ENCODE assay signal across 25 mouse cellular contexts in genomic region chr11:8784413-8784812, GRCm38 (mm10).
A peak's percentile ranks its signal among the peaks of the same experiment; 100 is the strongest.
DNase-seq lines count a peak whose midpoint lies in the region; ATAC-seq lines count a peak whose summit lies in the region.
"Had no signal": no experiment of that assay in that cellular context is flagged by ENCODE, and none has a peak within 500 bp of the region (broad histone marks: within the 10 kb centered on the region; RNA-seq: fewer than 3 reads in every experiment).

No protein-coding gene starts in this region.

- H3K27ac ChIP-seq in kidney, embryonic 14.5 days (ENCODE audit: low read depth, low read length): no peak overlapping the region
- H3K27ac ChIP-seq: forebrain, embryonic 13.5 days; heart, embryonic 10.5 days; heart, embryonic 15.5 days; liver, embryonic 13.5 days; midbrain, embryonic 12.5 days had no signal

- DNase-seq in heart, adult 11 months: peak; percentile 79
- DNase-seq in heart, adult 18-20 months: no peak
- no peak for DNase-seq in kidney, adult 9 months
- peak; percentile 23 for DNase-seq in retina, adult 2 months (ENCODE audit: low read depth, low spot score)
- DNase-seq in retina, embryonic 14.5 days (ENCODE audit: low spot score): no peak
- DNase-seq in liver: no peak
- DNase-seq: adrenal gland, adult 8-10 months; cerebellum, adult 2 months; cerebellum, postnatal 14 days; gastrocnemius, postnatal 10 days; kidney, adult 11 months; kidney, postnatal 14 days; liver, embryonic 13.5 days; lung, adult 18-20 months; lung, postnatal 4 days; right cerebral cortex, postnatal 25 days; spleen, adult 18-20 months; thymus, postnatal 14 days had no signal

- no peak overlapping the region for H3K4me2 ChIP-seq in kidney, embryonic 14.5 days (replicated peaks; ENCODE audit: low read depth, low read length)
- H3K4me2 ChIP-seq: forebrain, embryonic 13.5 days; heart, embryonic 15.5 days; liver, embryonic 13.5 days; midbrain, embryonic 12.5 days had no signal

- H3K36me3 ChIP-seq in kidney, embryonic 14.5 days (ENCODE audit: control insufficient read depth, insufficient read depth, low read length): no peaks in the 10 kb centered on the region
- H3K36me3 ChIP-seq: heart, embryonic 10.5 days; heart, embryonic 15.5 days; liver, embryonic 13.5 days; midbrain, embryonic 12.5 days had no signal

- WGBS in kidney, embryonic 14.5 days: 69% methylated on average over 4 of the region's 4 CpGs

- no peaks in the 10 kb centered on the region for H3K9me3 ChIP-seq in kidney, embryonic 14.5 days (ENCODE audit: control insufficient read depth, low read length)
- H3K9me3 ChIP-seq: forebrain, embryonic 13.5 days; heart, embryonic 10.5 days; heart, embryonic 15.5 days; liver, embryonic 13.5 days; megakaryocyte, embryonic 14.5 days; midbrain, embryonic 12.5 days had no signal

- H3K9ac ChIP-seq in kidney, embryonic 14.5 days (ENCODE audit: low read depth, low read length): no peak overlapping the region
- H3K9ac ChIP-seq: forebrain, embryonic 13.5 days; heart, embryonic 15.5 days; liver, embryonic 13.5 days; midbrain, embryonic 12.5 days had no signal

- 0 out of 2 replicates have a peak, but pooled peaks have one; percentile 33 for ATAC-seq in kidney, embryonic 14.5 days (ENCODE audit: low FRiP score, low TSS enrichment)
- ATAC-seq: forebrain, embryonic 13.5 days; lung, postnatal 0 days had no signal

- H3K27me3 ChIP-seq in kidney, embryonic 14.5 days (ENCODE audit: control insufficient read depth, insufficient read depth, low read length): no peaks in the 10 kb centered on the region
- H3K27me3 ChIP-seq: forebrain, embryonic 13.5 days; heart, embryonic 15.5 days; liver, embryonic 13.5 days; megakaryocyte, embryonic 14.5 days; midbrain, embryonic 12.5 days had no signal

- peaks cover 21% of the 10 kb centered on the region for H3K4me1 ChIP-seq in kidney, embryonic 14.5 days (ENCODE audit: control insufficient read depth, insufficient read depth, low read length)
- H3K4me1 ChIP-seq: forebrain, embryonic 13.5 days; liver, embryonic 13.5 days; megakaryocyte, embryonic 14.5 days; midbrain, embryonic 12.5 days had no signal

- H3K4me3 ChIP-seq in kidney, embryonic 14.5 days (ENCODE audit: low read length): no peak overlapping the region
- H3K4me3 ChIP-seq: forebrain, embryonic 13.5 days; heart, embryonic 10.5 days; heart, embryonic 15.5 days; liver, embryonic 13.5 days; megakaryocyte, embryonic 14.5 days; midbrain, embryonic 12.5 days had no signal

Comparison
In these comparisons a context has a peak if more than half of its experiments do, and no peak if none do; other contexts are left out.
1. DNase-seq: peak in heart, adult 11 months (single experiment) and retina, adult 2 months (single experiment); none in heart, adult 18-20 months (0 of 2), kidney, adult 9 months (single experiment), retina, embryonic 14.5 days (single experiment) and liver (single experiment).